Mouse (Mus musculus) neural tube, embryonic 11.5 days (tissue): ENCODE results near the gene Gm28374. TPM values are rescaled to one million over a fixed set of nuclear protein-coding genes. Genes with fewer than 3 reads are reported as not detected.

Experiments used
- ATAC-seq: fragments of 200-750 bp; cut with Nextera tagmentation; 2 replicates; pipeline ENCODE4 v1.8.0; 2017; ENCODE audit warnings: moderate number of reproducible peaks, mild to moderate bottlenecking, moderate TSS enrichment, moderate library complexity; ENCODE audit not compliant: insufficient read depth, low FRiP score, low TSS enrichment
- DNase-seq: peaks from one replicate; pipeline ENCODE4 v3.0.0-alpha.2; 2015; ENCODE audit warnings: low spot score
- H3K27ac ChIP-seq: fragments of 300-500 bp; sonication (generic); 2 replicates; pipeline ENCODE4 v1.5.1; 2014; ENCODE audit warnings: low read depth, mild to moderate bottlenecking, low read length
- H3K27me3 ChIP-seq: fragments of 300-500 bp; sonication (generic); 2 replicates; pipeline ENCODE4 v1.6.1; 2014; ENCODE audit warnings: mild to moderate bottlenecking, low read length, mixed read lengths; ENCODE audit not compliant: control insufficient read depth, insufficient read depth
- H3K36me3 ChIP-seq: fragments of 300-500 bp; sonication (generic); 2 replicates; pipeline ENCODE4 v1.6.1; 2014; ENCODE audit warnings: mild to moderate bottlenecking, low read length, moderate library complexity, mixed read lengths; ENCODE audit not compliant: control insufficient read depth, insufficient read depth
- H3K4me1 ChIP-seq: fragments of 300-500 bp; sonication (generic); 2 replicates; pipeline ENCODE4 v1.6.1; 2014; ENCODE audit warnings: low read length, mixed read lengths; ENCODE audit not compliant: control insufficient read depth, insufficient read depth
- H3K4me2 ChIP-seq: fragments of 300-500 bp; sonication (generic); 2 replicates; pipeline ENCODE4 v1.6.1; 2014; ENCODE audit warnings: low read depth, mild to moderate bottlenecking, moderate library complexity
- H3K4me3 ChIP-seq: fragments of 300-500 bp; sonication (generic); 2 replicates; pipeline ENCODE4 v1.5.1; 2014; ENCODE audit warnings: low read depth, low read length
- H3K9ac ChIP-seq: fragments of 300-500 bp; sonication (generic); 2 replicates; pipeline ENCODE4 v1.6.1; 2014; ENCODE audit warnings: mild to moderate bottlenecking, low read length
- H3K9me3 ChIP-seq: fragments of 300-500 bp; sonication (generic); 2 replicates; pipeline ENCODE4 v1.6.1; 2016; ENCODE audit warnings: low read length; ENCODE audit not compliant: control insufficient read depth
- WGBS: fragments of 180-500 bp; shearing (Covaris S2); extraction: QIAGEN DNeasy Blood & Tissue Kit; methylation state at CpG from one replicate; pipeline ENCODE4 v1.1.7; 2014; 5-methylcytosine and 5-hydroxymethylcytosine counted together
- polyA plus RNA-seq: library from polyadenylated mRNA; unstranded; fragments of >200 nt; fragmentation: Nextera tagmentation; extraction: Ambion mirVana; gene quantifications from 2 replicates; pipeline ENCODE4 v1.2.1, GENCODE M21; 2014

Gene Gm28374
- polyA plus RNA-seq, 1 experiment from 2014 or later, result 0.88 TPM

DNA sequence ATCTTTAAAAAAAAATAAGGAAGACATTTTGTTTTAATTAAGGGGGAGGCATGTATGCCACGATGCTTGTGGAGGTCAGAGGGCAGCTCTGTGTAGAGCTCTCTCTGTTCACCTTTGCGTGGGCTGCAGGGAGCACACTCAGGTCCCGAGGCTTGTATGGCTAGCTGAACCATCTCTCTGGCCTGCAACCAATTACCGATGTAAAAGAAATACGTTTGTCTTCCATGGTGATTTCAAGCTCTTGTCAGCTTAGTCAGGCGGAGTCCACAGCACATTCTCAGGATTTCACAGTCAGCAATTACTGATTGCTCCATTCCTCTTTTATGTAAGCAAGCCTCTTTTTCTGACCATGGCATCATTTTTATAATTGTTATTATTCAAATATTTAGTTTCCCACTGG lies 19.1 kb upstream of the Gm28374 start:
- Histone ChIP-seq H3K4me2 (no peak overlapping the region), H3K4me1 (no peaks in the 10 kb centered on the region), H3K27ac (no peak overlapping the region), H3K9ac (no peak overlapping the region), H3K36me3 (no peaks in the 10 kb centered on the region), H3K4me3 (no peak overlapping the region), H3K27me3 (no peaks in the 10 kb centered on the region), H3K9me3 (no peaks in the 10 kb centered on the region)
- DNase-seq (no peak), ATAC-seq (no peak)
- 62% methylated on average over 6 of the region's 6 CpGs for WGBS

DNA sequence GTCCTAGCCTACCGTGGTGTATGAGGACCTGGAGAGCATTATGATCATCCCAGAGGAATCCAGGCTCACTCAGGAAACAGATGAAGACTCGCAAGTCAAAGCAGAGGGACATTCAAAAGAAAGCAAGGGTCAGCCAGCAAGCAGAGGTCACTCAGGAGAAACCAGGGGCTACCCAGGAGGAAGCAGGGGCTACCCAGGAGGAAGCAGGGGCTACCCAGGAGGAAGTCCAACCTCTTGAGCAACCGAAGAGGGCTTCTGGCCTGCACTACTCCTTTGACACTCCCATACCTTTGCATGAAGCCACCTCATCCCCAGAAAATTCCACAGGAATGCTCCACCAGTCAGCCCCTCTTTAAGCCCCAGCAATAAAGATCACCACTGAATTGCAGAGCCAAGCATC lies 15.8 kb upstream of the Gm28374 start:
- ATAC-seq, result no peak
- peaks cover 4% of the 10 kb centered on the region for H3K36me3 ChIP-seq
- no peak overlapping the region for H3K4me3 ChIP-seq
- no peaks in the 10 kb centered on the region for H3K9me3 ChIP-seq
- no peak overlapping the region for H3K4me2 ChIP-seq
- no peaks in the 10 kb centered on the region for H3K27me3 ChIP-seq
- H3K27ac ChIP-seq, result no peak overlapping the region
- WGBS, result 90% methylated on average over 3 of the region's 3 CpGs
- no peaks in the 10 kb centered on the region for H3K4me1 ChIP-seq
- DNase-seq, result no peak
- H3K9ac ChIP-seq, result no peak overlapping the region

- H3K36me3 ChIP-seq, result peaks cover 12% of the 10 kb centered on the region
- 95% methylated on average over 7 of the region's 7 CpGs for WGBS
- no peaks in the 10 kb centered on the region for H3K4me1 ChIP-seq
Measured at GRCm38 (mm10) chr19:6094119-6094518, 12.1 kb upstream of the Gm28374 start, which contains the start of gene AC131692.1. TSS of gene AC131692.1 (plus strand) at chr19:6094419.

DNA sequence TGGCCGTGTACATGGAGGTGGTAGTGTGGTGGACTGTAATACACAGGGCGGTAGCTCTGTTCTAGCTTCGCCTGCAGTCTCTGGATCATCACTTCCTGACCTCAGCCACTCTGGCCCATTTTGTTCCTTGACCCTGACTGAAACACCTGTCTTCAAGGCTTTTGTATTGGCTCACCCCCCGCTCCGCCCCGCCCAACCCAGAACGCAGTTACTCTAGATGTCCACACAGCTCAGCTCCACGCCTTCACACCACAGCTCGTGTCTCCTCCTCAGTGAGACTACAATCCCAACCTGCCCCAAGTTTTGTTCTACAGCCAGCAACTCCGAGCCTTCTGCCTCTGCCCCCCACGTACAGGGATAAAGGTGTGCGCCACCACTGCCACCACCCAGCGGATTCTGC lies 6.8 kb upstream of the Gm28374 start:
- Histone ChIP-seq H3K4me2 (no peak overlapping the region), H3K27ac (no peak overlapping the region), H3K36me3 (peaks cover 10% of the 10 kb centered on the region), H3K4me1 (peaks cover 5% of the 10 kb centered on the region), H3K4me3 (no peak overlapping the region), H3K9me3 (no peaks in the 10 kb centered on the region), H3K27me3 (no peaks in the 10 kb centered on the region), H3K9ac (no peak overlapping the region)
- no peak for ATAC-seq
- WGBS, result 97% methylated on average over 13 of the region's 13 CpGs
- DNase-seq, result no peak

More at GRCm38 (mm10) chr19:6094119-6094518, 12.1 kb upstream of the Gm28374 start, which contains the start of gene AC131692.1:
- Histone ChIP-seq H3K4me2 (no peak within 1 kb of the TSS), H3K27me3 (no peaks in the 10 kb centered on the region), H3K4me3 (no peak within 1 kb of the TSS), H3K27ac (no peak within 1 kb of the TSS), H3K9ac (no peak within 1 kb of the TSS), H3K9me3 (no peaks in the 10 kb centered on the region)
- DNase-seq, result no peak
- ATAC-seq, result no peak

DNA sequence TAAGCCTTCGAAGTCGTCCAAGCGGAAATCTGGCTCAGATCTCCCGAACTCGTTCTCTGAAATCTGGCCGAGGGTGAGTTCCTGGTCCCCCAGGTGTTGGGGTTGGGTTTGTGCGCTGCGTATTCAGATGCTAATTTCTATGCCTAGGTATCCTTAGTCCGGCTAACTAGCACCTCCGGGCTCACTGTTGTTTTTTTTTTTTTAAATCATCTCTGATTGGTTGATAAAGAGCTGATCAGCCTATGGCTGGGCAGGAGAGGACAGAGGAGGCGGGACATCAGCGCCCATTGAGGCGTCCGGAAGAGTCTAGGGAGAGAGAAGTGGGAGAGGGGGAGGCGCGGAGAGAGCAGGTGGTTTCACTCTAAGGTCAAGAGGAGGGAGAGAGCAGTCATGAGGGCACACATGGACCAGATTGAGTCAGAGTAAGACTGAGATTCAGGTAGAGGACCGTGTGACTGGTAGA lies 3.4 kb upstream of the Gm28374 start:
- Histone ChIP-seq H3K9me3 (no peaks in the 10 kb centered on the region), H3K27ac (no peak overlapping the region), H3K36me3 (peaks cover 9% of the 10 kb centered on the region), H3K4me2 (peak overlapping the region; percentile 90), H3K9ac (peak overlapping the region; percentile 53), H3K27me3 (no peaks in the 10 kb centered on the region), H3K4me3 (peak overlapping the region; percentile 84), H3K4me1 (peaks cover 6% of the 10 kb centered on the region)
- DNase-seq, result peak; percentile 78
- ATAC-seq, result peak; percentile 78
- under 1% methylated on average over 17 of the region's 17 CpGs for WGBS

DNA sequence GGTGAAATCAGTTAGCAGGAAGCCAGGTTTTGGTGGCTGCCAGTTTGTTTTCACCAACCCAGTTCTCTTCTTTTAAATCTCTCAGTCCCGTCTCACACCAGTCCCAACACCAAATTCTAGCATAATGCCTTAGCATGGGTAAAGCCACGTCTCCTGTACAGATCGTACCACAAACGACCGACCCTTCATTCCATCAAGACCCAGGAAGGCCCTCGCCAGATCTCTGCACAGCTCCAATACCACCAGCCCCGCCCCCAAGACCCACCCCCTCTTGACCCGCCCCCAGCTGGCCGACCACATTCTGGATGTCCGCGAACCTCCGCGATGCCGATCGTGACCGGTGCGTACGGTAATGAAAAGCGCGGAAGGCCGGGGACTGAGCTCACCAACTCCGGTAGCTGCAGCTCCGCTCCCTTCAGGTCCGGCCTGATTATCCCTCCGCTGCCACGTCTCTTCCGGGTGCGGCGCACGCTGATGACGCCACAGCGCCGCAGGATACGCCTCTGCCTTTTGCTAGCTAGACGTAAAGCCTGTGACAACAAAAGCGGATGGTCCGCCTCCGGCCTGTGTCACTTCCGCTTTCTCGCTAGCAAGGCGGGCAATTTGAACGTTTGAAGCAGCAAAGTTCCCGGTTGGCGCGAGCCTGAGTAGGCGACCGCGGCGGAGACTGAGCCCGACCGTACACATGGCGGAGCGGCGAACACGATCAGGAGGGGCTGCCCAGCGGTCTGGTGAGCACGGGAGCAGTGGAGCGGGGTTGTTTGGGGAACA lies 2.6 kb upstream of the Gm28374 start, which contains the start of the genes Zfpl1 and Cdca5:
Gene Zfpl1, minus strand, starts transcription at position 479 of the 771 bp plus-strand sequence.
Gene Cdca5, plus strand, starts transcription at position 506 of the 771 bp plus-strand sequence.
- Histone ChIP-seq H3K4me2 (peak within 1 kb of the TSS; percentile 90), H3K4me3 (peak within 1 kb of the TSS; percentile 84), H3K9me3 (no peaks in the 10 kb centered on the region), H3K27ac (no peak within 1 kb of the TSS), H3K9ac (peak within 1 kb of the TSS; percentile 72), H3K36me3 (peaks cover 5% of the 10 kb centered on the region), H3K27me3 (no peaks in the 10 kb centered on the region), H3K4me1 (peaks cover 6% of the 10 kb centered on the region)
- peak; percentile 99 for DNase-seq
- peak; percentile 86 for ATAC-seq
- WGBS, result under 1% methylated on average over 58 of the region's 58 CpGs

DNA sequence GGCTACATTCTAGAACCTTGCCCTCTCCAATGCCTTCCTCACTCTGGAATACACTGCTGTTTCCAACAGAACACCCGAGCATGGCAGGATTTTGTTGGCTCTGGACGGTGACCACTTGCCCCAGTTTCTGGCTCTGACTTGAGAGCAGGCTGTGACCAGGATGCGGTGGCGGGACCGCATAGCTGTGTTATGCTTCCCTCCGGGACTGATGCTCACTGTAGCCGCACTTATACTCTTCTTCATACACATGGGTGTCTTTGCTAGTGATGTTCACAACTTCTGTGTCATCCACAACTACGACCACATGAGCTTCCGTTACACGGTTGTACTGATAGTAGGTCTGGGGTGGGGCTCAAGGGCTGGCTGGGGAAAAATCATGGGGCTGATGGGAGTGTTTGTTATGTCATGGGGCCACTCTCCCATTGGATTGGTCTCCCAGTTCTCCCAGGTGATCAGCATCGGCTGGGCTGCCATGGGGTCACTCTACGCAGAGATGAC lies 2.0 kb downstream of the Gm28374 start, which contains the start of gene Tmem262:
Gene Tmem262, plus strand, starts transcription at position 51 of the 498 bp plus-strand sequence.
- Histone ChIP-seq H3K36me3 (peaks cover 3% of the 10 kb centered on the region), H3K9me3 (no peaks in the 10 kb centered on the region), H3K4me3 (no peak within 1 kb of the TSS), H3K9ac (no peak within 1 kb of the TSS), H3K27ac (no peak within 1 kb of the TSS), H3K4me2 (no peak within 1 kb of the TSS), H3K4me1 (peaks cover 13% of the 10 kb centered on the region), H3K27me3 (no peaks in the 10 kb centered on the region)
- DNase-seq (no peak), ATAC-seq (no peak)
- WGBS, result 92% methylated on average over 12 of the region's 12 CpGs

DNA sequence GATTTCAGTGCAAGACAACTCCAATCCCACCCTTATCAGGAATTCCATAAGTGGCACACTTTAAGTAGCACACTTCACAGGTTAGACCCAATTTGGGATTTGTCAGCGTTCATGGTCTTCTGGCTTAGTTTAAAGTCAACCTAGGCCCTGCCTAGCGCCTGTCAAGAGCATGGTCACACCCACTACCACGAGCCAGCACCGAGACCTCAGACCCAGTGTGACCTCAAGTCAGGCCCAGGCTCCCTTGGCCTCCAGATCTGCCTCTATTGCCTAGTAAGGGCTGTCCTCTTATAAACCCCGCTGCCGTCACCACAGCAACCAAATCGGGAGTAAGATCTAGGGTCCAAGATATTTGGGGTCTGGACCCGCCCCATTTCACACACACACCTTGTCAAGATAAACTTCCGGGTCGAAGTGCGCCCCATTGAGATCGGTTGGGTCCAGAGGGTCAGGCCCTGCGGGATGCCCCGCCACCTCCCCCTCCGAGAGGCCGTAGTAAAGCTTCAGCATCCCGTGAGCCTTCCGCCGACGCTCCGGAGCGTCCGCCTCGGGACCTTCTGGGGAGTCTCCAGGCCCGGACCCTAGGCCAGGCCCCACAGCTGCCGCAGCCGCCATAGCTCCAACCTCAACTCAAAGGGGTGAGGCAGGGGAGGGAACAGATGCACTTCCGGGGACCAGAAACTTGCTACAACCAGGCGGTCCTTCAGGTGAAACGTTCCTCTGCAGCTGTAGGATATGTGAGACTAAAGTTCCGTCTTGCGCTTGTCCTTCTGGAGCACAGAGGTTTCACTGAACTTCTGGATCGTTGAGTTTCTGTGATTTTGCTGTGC lies 5.3 kb downstream of the Gm28374 start, which contains the start of gene Vps51:
Gene Vps51, minus strand, starts transcription at position 668 of the 830 bp plus-strand sequence.
- Histone ChIP-seq H3K36me3 (peaks cover 4% of the 10 kb centered on the region), H3K9ac (peak within 1 kb of the TSS; percentile 83), H3K27me3 (no peaks in the 10 kb centered on the region), H3K4me2 (peak within 1 kb of the TSS; percentile 87), H3K4me1 (peaks cover 7% of the 10 kb centered on the region), H3K4me3 (peak within 1 kb of the TSS; percentile 75), H3K9me3 (no peaks in the 10 kb centered on the region), H3K27ac (peak within 1 kb of the TSS; percentile 58; the same call in 1 of the 2 replicates)
- ATAC-seq, result peak; percentile 77
- under 1% methylated on average over 33 of the region's 33 CpGs for WGBS
- DNase-seq, result peak; percentile 89
